Mouse (Mus musculus) MEL (cell line): ENCODE measurements around the gene Nop53.

Experiments
- E2F4 ChIP-seq: IDR thresholded peaks from 2 replicates; pipeline ENCODE4 v1.6.1; 2011; ENCODE audit warnings: low read depth, low read length, improper control_type of control experiment, borderline replicate concordance
- POLR2AphosphoS5 ChIP-seq: IDR thresholded peaks from 2 replicates; pipeline ENCODE4 v1.6.1; 2012; ENCODE audit warnings: low read depth, borderline replicate concordance, mild to moderate bottlenecking, inconsistent platforms, low read length, moderate library complexity, mixed read lengths
- ZKSCAN1 ChIP-seq: IDR thresholded peaks from 2 replicates; pipeline ENCODE4 v1.6.1; 2012; ENCODE audit warnings: low read depth, mild to moderate bottlenecking, inconsistent platforms, low read length, improper control_type of control experiment, moderate library complexity

DNA sequence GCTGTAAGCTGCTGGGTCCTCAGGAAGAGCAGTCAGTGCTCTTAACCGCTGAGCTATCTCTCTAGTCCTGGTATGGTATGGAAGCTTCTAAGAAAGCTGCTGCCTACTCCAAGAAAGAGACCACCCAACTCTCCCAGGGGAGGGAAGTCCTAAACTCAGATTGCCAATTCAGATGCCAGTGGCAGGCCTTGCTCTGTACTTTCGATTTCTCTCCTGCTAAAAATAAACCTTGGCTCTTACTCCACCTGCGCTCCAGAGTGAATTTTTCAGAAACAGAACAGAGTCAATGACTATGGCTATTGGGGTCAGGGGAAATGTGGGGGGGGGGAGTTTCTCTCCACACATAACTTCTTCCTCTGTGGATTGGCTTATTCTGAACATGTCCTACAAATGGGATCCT lies 14.2 kb downstream of the Nop53 start:
- TF ChIP-seq E2F4 (no peak), POLR2AphosphoS5 (no peak), ZKSCAN1 (no peak)
